Mouse (Mus musculus) lung, postnatal 10 days (tissue): ENCODE measurements at regions not wholly inside any gene's neighbourhood (a gene's known extent, or its start where the extent isn't known, plus 50 kb on each side); places are given as distances from the start of the nearest gene placed in this dataset.
"Not testable (repeated sequence)": the region's sequence is repeated elsewhere in the genome, so short reads cannot be mapped to it uniquely, and the experiment has no call there.

Experiments used
- DNase-seq: peaks from one replicate; pipeline ENCODE4 v3.0.0; 2021

GRCm38 (mm10) chrX:115030381-115031136 lies 123.2 kb downstream of the Ube2dnl2 start:
- DNase-seq: peak; percentile 2

GRCm38 (mm10) chrX:115031506-115031905 lies 124.1 kb downstream of the Ube2dnl2 start:
- no peak for DNase-seq

- DNase-seq: no peak
Measured at GRCm38 (mm10) chrX:115038997-115039396, 131.6 kb downstream of the Ube2dnl2 start.

- no peak for DNase-seq
Measured at GRCm38 (mm10) chrX:115062556-115063146, 155.3 kb downstream of the Ube2dnl2 start.

GRCm38 (mm10) chrX:115069339-115069738 lies 162.0 kb downstream of the Ube2dnl2 start:
- no peak for DNase-seq

- not testable (repeated sequence) for DNase-seq
Measured at GRCm38 (mm10) chrX:115092021-115092420, 184.6 kb downstream of the Ube2dnl2 start.

- no peak for DNase-seq
Measured at GRCm38 (mm10) chrX:115093063-115093579, 185.7 kb downstream of the Ube2dnl2 start.
